ENCODE assay signal across 9 mouse cellular contexts in the genomic region with DNA sequence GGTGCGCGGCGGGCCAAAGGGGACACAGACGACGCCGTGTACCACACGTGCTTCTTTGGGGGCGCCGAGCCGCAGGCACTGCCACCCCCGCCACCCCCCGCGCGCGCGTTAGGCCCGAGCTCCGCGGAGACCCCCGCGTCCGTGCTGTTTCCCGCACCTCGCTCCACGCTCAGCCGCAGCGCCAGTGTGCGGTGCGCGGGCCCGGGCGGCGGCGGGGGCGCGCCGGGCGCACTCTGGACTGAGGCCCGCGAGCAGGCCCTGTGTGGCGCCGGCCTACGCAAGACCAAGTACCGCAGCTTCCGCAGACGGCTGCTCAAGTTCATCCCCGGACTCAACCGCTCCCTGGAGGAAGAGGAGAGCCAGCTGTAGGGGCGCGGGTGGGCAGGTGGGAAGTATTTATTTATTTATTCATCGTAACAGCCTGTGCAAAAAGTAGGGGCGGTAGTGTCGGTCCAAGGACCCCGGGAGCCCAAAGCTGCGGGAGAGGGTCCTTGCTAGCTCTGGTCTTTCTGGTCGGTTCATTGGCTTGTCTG. TPM values are rescaled to one million over a fixed set of nuclear protein-coding genes. Genes with fewer than 3 reads are reported as not detected.
DNase-seq lines count a peak whose midpoint lies in the region; ATAC-seq and TF ChIP-seq lines count a peak whose summit lies in the region.
"Had no signal": no experiment of that assay in that cellular context is flagged by ENCODE, and none has a peak within 500 bp of the region (broad histone marks: within the 10 kb centered on the region; RNA-seq: fewer than 3 reads in every experiment).

No protein-coding gene starts in this region.

- peaks cover 43% of the 10 kb centered on the region for H3K27me3 ChIP-seq in forebrain, embryonic 10.5 days (ENCODE audit: poor library complexity, severe bottlenecking)
- H3K27me3 ChIP-seq in forebrain, embryonic 16.5 days (replicated peaks; ENCODE audit: control insufficient read depth, insufficient read depth, low read length), result no peaks in the 10 kb centered on the region
- H3K27me3 ChIP-seq in lung, embryonic 14.5 days (ENCODE audit: insufficient read depth, low read length), result no peaks in the 10 kb centered on the region
- no peaks in the 10 kb centered on the region for H3K27me3 ChIP-seq in hindbrain, postnatal 0 days (ENCODE audit: insufficient read depth, low read length)
- H3K27me3 ChIP-seq in neural tube, embryonic 13.5 days, result no peaks in the 10 kb centered on the region

- ATAC-seq in forebrain, embryonic 16.5 days, result no peak
- no peak for ATAC-seq in lung, embryonic 14.5 days (ENCODE audit: insufficient read depth)
- no peak for ATAC-seq in hindbrain, postnatal 0 days
- ATAC-seq in neural tube, embryonic 13.5 days (ENCODE audit: low read depth), result no peak

- peaks cover 56% of the 10 kb centered on the region for H3K4me1 ChIP-seq in forebrain, embryonic 10.5 days
- H3K4me1 ChIP-seq in forebrain, embryonic 16.5 days (replicated peaks; ENCODE audit: control insufficient read depth, insufficient read depth, low read length), result no peaks in the 10 kb centered on the region
- H3K4me1 ChIP-seq in lung, embryonic 14.5 days (ENCODE audit: insufficient read depth), result peaks cover 21% of the 10 kb centered on the region
- H3K4me1 ChIP-seq in hindbrain, postnatal 0 days (ENCODE audit: insufficient read depth, low read length), result no peaks in the 10 kb centered on the region
- H3K4me1 ChIP-seq in neural tube, embryonic 13.5 days (replicated peaks), result peaks cover 39% of the 10 kb centered on the region

- 61% methylated on average over 56 of the region's 56 CpGs for WGBS in forebrain, embryonic 10.5 days
- 73% methylated on average over 56 of the region's 56 CpGs for WGBS in forebrain, embryonic 16.5 days
- 54% methylated on average over 56 of the region's 56 CpGs for WGBS in lung, embryonic 14.5 days
- WGBS in hindbrain, postnatal 0 days, result 51% methylated on average over 40 of the region's 56 CpGs
- 49% methylated on average over 54 of the region's 56 CpGs for WGBS in neural tube, embryonic 13.5 days

- peaks cover 47% of the 10 kb centered on the region for H3K36me3 ChIP-seq in forebrain, embryonic 10.5 days (replicated peaks)
- H3K36me3 ChIP-seq in forebrain, embryonic 16.5 days (ENCODE audit: control insufficient read depth, insufficient read depth), result no peaks in the 10 kb centered on the region
- H3K36me3 ChIP-seq in lung, embryonic 14.5 days (ENCODE audit: insufficient read depth), result peaks cover 50% of the 10 kb centered on the region
- no peaks in the 10 kb centered on the region for H3K36me3 ChIP-seq in hindbrain, postnatal 0 days (ENCODE audit: insufficient read depth, low read length)
- H3K36me3 ChIP-seq in neural tube, embryonic 13.5 days, result peaks cover 23% of the 10 kb centered on the region

- TF ChIP-seq CTCF in lung, embryonic 14.5 days (IDR thresholded peaks at IDR 0.05; ENCODE audit: low read depth), result no peak
- no peak for TF ChIP-seq CTCF in hindbrain, postnatal 0 days (IDR thresholded peaks at IDR 0.05; ENCODE audit: low read depth)

- DNase-seq in forebrain, embryonic 10.5 days (ENCODE audit: extremely low spot score, low spot score), result no peak
- DNase-seq in lung, embryonic 14.5 days, result no peak
- no peak for DNase-seq in lung, postnatal 10 days
- DNase-seq in hindbrain, postnatal 0 days (ENCODE audit: low spot score), result no peak
- no peak for DNase-seq in adrenal gland, adult 8-10 months
- DNase-seq in frontal cortex, postnatal 10 days (ENCODE audit: low spot score in 2 of 2), result no peak
- DNase-seq: right cerebral cortex, postnatal 14 days had no signal

- H3K27ac ChIP-seq in forebrain, embryonic 10.5 days, result no peak overlapping the region; the same call in 1 of the 2 replicates
- H3K27ac ChIP-seq in forebrain, embryonic 16.5 days (ENCODE audit: low read length), result no peak overlapping the region
- no peak overlapping the region for H3K27ac ChIP-seq in lung, embryonic 14.5 days (ENCODE audit: low read depth)
- no peak overlapping the region for H3K27ac ChIP-seq in hindbrain, postnatal 0 days
- no peak overlapping the region for H3K27ac ChIP-seq in neural tube, embryonic 13.5 days (replicated peaks)

- peak overlapping the region; percentile 25 for H3K4me3 ChIP-seq in forebrain, embryonic 10.5 days
- no peak overlapping the region; the same call in 1 of the 2 replicates for H3K4me3 ChIP-seq in forebrain, embryonic 16.5 days (replicated peaks; ENCODE audit: low read length)
- no peak overlapping the region for H3K4me3 ChIP-seq in lung, embryonic 14.5 days (ENCODE audit: low read depth, low read length)
- H3K4me3 ChIP-seq in hindbrain, postnatal 0 days (ENCODE audit: low read length), result peak overlapping the region; percentile 23
- H3K4me3 ChIP-seq in neural tube, embryonic 13.5 days, result peak overlapping the region; percentile 23

- peaks cover 8% of the 10 kb centered on the region; the same call in 1 of the 2 replicates for H3K9me3 ChIP-seq in forebrain, embryonic 10.5 days
- H3K9me3 ChIP-seq in forebrain, embryonic 16.5 days (ENCODE audit: control insufficient read depth, low read length), result no peaks in the 10 kb centered on the region
- H3K9me3 ChIP-seq in lung, embryonic 14.5 days (ENCODE audit: low read depth, low read length), result no peaks in the 10 kb centered on the region
- H3K9me3 ChIP-seq in hindbrain, postnatal 0 days (ENCODE audit: low read length), result no peaks in the 10 kb centered on the region
- no peaks in the 10 kb centered on the region for H3K9me3 ChIP-seq in neural tube, embryonic 13.5 days

- H3K4me2 ChIP-seq in forebrain, embryonic 16.5 days (ENCODE audit: low read length), result no peak overlapping the region
- H3K4me2 ChIP-seq in lung, embryonic 14.5 days, result peak overlapping the region; percentile 32; the same call in 1 of the 2 replicates
- H3K4me2 ChIP-seq in hindbrain, postnatal 0 days (ENCODE audit: low read depth, low read length), result peak overlapping the region; percentile 47
- H3K4me2 ChIP-seq in neural tube, embryonic 13.5 days, result peak overlapping the region; percentile 48

- H3K9ac ChIP-seq in forebrain, embryonic 16.5 days (replicated peaks; ENCODE audit: low read depth, low read length), result no peak overlapping the region
- no peak overlapping the region; the same call in 1 of the 2 replicates for H3K9ac ChIP-seq in lung, embryonic 14.5 days
- 0 out of 2 replicates have a peak overlapping the region, but pooled peaks have one; percentile 5 for H3K9ac ChIP-seq in hindbrain, postnatal 0 days (replicated peaks; ENCODE audit: low read length)
- peak overlapping the region; percentile 58 for H3K9ac ChIP-seq in neural tube, embryonic 13.5 days

RNA-seq across cellular contexts. Expression of a gene that starts 7.7 kb away (rescaled TPM):
- polyA plus RNA-seq in forebrain, embryonic 10.5 days (2016; fragmentation: Nextera tagmentation; extraction: Ambion mirVana), result 2.6 and 4.1 TPM in 2 replicates
- 1.3 and 1.8 TPM in 2 replicates for polyA plus RNA-seq in forebrain, embryonic 16.5 days (2015; fragmentation: Nextera tagmentation; extraction: Ambion mirVana)
- polyA plus RNA-seq in lung, embryonic 14.5 days (2014; fragmentation: Nextera tagmentation; extraction: Ambion mirVana), result 7.8 and 10.4 TPM in 2 replicates
- total RNA-seq in hindbrain, postnatal 0 days (2014; rRNA removed), result 6.7 and 8.7 TPM in 2 replicates
- polyA plus RNA-seq in hindbrain, postnatal 0 days (2015; fragmentation: Nextera tagmentation; extraction: Ambion mirVana), result 1.5 and 1.6 TPM in 2 replicates
- polyA plus RNA-seq in neural tube, embryonic 13.5 days (2015; fragmentation: Nextera tagmentation; extraction: Ambion mirVana), result 4.4 and 4.8 TPM in 2 replicates
- total RNA-seq in adrenal gland, adult 8-10 months (2022), result 10 to 100 TPM in 3 of 4 experiments, 1 to 10 TPM in 1; 8.8 to 19.6 (median 17.1) TPM

RNA-seq across cellular contexts. Expression of a gene that starts 22.4 kb away (rescaled TPM):
- 3.7 and 5.2 TPM in 2 replicates for polyA plus RNA-seq in forebrain, embryonic 10.5 days (2016; fragmentation: Nextera tagmentation; extraction: Ambion mirVana)
- polyA plus RNA-seq in forebrain, embryonic 16.5 days (2015; fragmentation: Nextera tagmentation; extraction: Ambion mirVana), result 4.5 TPM in 2 replicates
- 8.8 TPM in 2 replicates for polyA plus RNA-seq in lung, embryonic 14.5 days (2014; fragmentation: Nextera tagmentation; extraction: Ambion mirVana)
- total RNA-seq in hindbrain, postnatal 0 days (2014; rRNA removed), result 9.3 and 10.3 TPM in 2 replicates
- polyA plus RNA-seq in hindbrain, postnatal 0 days (2015; fragmentation: Nextera tagmentation; extraction: Ambion mirVana), result 5.3 and 6.5 TPM in 2 replicates
- 6.4 and 7.6 TPM in 2 replicates for polyA plus RNA-seq in neural tube, embryonic 13.5 days (2015; fragmentation: Nextera tagmentation; extraction: Ambion mirVana)
- total RNA-seq in adrenal gland, adult 8-10 months (2022), result 100 to 1,000 TPM in 2 of 4 experiments, 10 to 100 TPM in 2; 42.9 to 895 (median 124) TPM

RNA-seq across cellular contexts. Expression of a gene that starts 52.4 kb away (rescaled TPM):
- polyA plus RNA-seq in forebrain, embryonic 10.5 days (2016; fragmentation: Nextera tagmentation; extraction: Ambion mirVana), result 77.2 and 77.8 TPM in 2 replicates
- polyA plus RNA-seq in forebrain, embryonic 16.5 days (2015; fragmentation: Nextera tagmentation; extraction: Ambion mirVana), result 87.4 and 92.4 TPM in 2 replicates
- polyA plus RNA-seq in lung, embryonic 14.5 days (2014; fragmentation: Nextera tagmentation; extraction: Ambion mirVana), result 59.1 and 64.7 TPM in 2 replicates
- total RNA-seq in hindbrain, postnatal 0 days (2014; rRNA removed), result 44.1 and 52.3 TPM in 2 replicates
- polyA plus RNA-seq in hindbrain, postnatal 0 days (2015; fragmentation: Nextera tagmentation; extraction: Ambion mirVana), result 69.1 and 75.3 TPM in 2 replicates
- 77.9 and 84.7 TPM in 2 replicates for polyA plus RNA-seq in neural tube, embryonic 13.5 days (2015; fragmentation: Nextera tagmentation; extraction: Ambion mirVana)
- 10 to 100 TPM; 31.4 to 48.9 (median 37.0) TPM for total RNA-seq in adrenal gland, adult 8-10 months (2022)

RNA-seq across cellular contexts. Expression of a gene that starts 57.8 kb away (rescaled TPM):
- polyA plus RNA-seq in forebrain, embryonic 10.5 days (2016; fragmentation: Nextera tagmentation; extraction: Ambion mirVana), result 5.8 TPM in 2 replicates
- 26.0 and 27.4 TPM in 2 replicates for polyA plus RNA-seq in forebrain, embryonic 16.5 days (2015; fragmentation: Nextera tagmentation; extraction: Ambion mirVana)
- 6.3 and 6.4 TPM in 2 replicates for polyA plus RNA-seq in lung, embryonic 14.5 days (2014; fragmentation: Nextera tagmentation; extraction: Ambion mirVana)
- 74.5 and 86.2 TPM in 2 replicates for total RNA-seq in hindbrain, postnatal 0 days (2014; rRNA removed)
- 14.0 and 14.6 TPM in 2 replicates for polyA plus RNA-seq in hindbrain, postnatal 0 days (2015; fragmentation: Nextera tagmentation; extraction: Ambion mirVana)
- 18.0 and 18.8 TPM in 2 replicates for polyA plus RNA-seq in neural tube, embryonic 13.5 days (2015; fragmentation: Nextera tagmentation; extraction: Ambion mirVana)
- 10 to 100 TPM in 3 of 4 experiments, 1 to 10 TPM in 1; 8.6 to 15.4 (median 12.1) TPM for total RNA-seq in adrenal gland, adult 8-10 months (2022)

Comparison
In these comparisons a context has a peak if more than half of its experiments do, and no peak if none do; other contexts are left out.
1. H3K4me3 ChIP-seq: peak in forebrain, embryonic 10.5 days (single experiment), hindbrain, postnatal 0 days (single experiment) and neural tube, embryonic 13.5 days (single experiment); none in forebrain, embryonic 16.5 days (single experiment) and lung, embryonic 14.5 days (single experiment).
2. H3K9ac ChIP-seq: peak in hindbrain, postnatal 0 days (single experiment) and neural tube, embryonic 13.5 days (single experiment); none in forebrain, embryonic 16.5 days (single experiment) and lung, embryonic 14.5 days (single experiment).